Mouse (Mus musculus) E14TG2a.4 (cell line): ENCODE data around the gene Olfr1497.

ENCODE experiments used
- CTCF ChIP-seq: conservative IDR thresholded peaks from 2 replicates; pipeline ENCODE4 v1.5.1; 2014; ENCODE audit warnings: low read length
- NANOG ChIP-seq: IDR thresholded peaks from 2 replicates; pipeline ENCODE4 v1.6.1; 2014; ENCODE audit warnings: borderline replicate concordance, low read length, mixed read lengths

GRCm38 (mm10) chr19:13777578-13777977 is 20.4 kb downstream of the Olfr1497 start, which contains the start of gene Olfr1496:
- TF ChIP-seq CTCF (no peak), NANOG (no peak)
